In genomic region chr16:83609296-83609695, GRCm38 (mm10) we compare ENCODE assay signal across 18 mouse cellular contexts.
"Had no signal": no experiment of that assay in that cellular context is flagged by ENCODE, and none has a peak within 500 bp of the region (broad histone marks: within the 10 kb centered on the region; RNA-seq: fewer than 3 reads in every experiment).

No protein-coding gene starts in this region.

- H3K9ac ChIP-seq: lung, embryonic 14.5 days; midbrain, embryonic 13.5 days; neural tube, embryonic 13.5 days; neural tube, embryonic 15.5 days had no signal

- H3K27ac ChIP-seq: midbrain, embryonic 10.5 days; midbrain, embryonic 13.5 days; neural tube, embryonic 13.5 days; neural tube, embryonic 15.5 days had no signal

- H3K4me1 ChIP-seq: midbrain, embryonic 10.5 days; midbrain, embryonic 13.5 days; neural tube, embryonic 13.5 days; neural tube, embryonic 15.5 days had no signal

- ATAC-seq: midbrain, embryonic 13.5 days; midbrain, embryonic 16.5 days had no signal

- H3K4me2 ChIP-seq: lung, embryonic 14.5 days; midbrain, embryonic 13.5 days; neural tube, embryonic 13.5 days; neural tube, embryonic 15.5 days had no signal

- H3K36me3 ChIP-seq: midbrain, embryonic 10.5 days; midbrain, embryonic 13.5 days; neural tube, embryonic 13.5 days; neural tube, embryonic 15.5 days had no signal

- H3K4me3 ChIP-seq: midbrain, embryonic 10.5 days; midbrain, embryonic 13.5 days; myocyte; neural tube, embryonic 13.5 days; neural tube, embryonic 15.5 days had no signal

- DNase-seq: lung, adult 18-20 months; lung, embryonic 14.5 days; lung, postnatal 10 days; lung, postnatal 4 days; retina, postnatal 1 day; right cerebral cortex, adult 18-20 months; right cerebral cortex, postnatal 25 days; right cerebral cortex, postnatal 4 days; spleen, adult 18-20 months; thymus, adult 18-20 months; thymus, postnatal 14 days; thymus, postnatal 36 days had no signal

- H3K27me3 ChIP-seq: midbrain, embryonic 13.5 days; neural tube, embryonic 13.5 days; neural tube, embryonic 15.5 days had no signal

- H3K9me3 ChIP-seq: midbrain, embryonic 10.5 days; midbrain, embryonic 13.5 days; neural tube, embryonic 13.5 days; neural tube, embryonic 15.5 days had no signal
